Mouse (Mus musculus) common myeloid progenitor, adult 5-6 weeks (primary cell): Measurements from ENCODE around the gene Rdh5. TPM values are rescaled to one million over a fixed set of nuclear protein-coding genes. Genes with fewer than 3 reads are reported as not detected.

Experiments used
- ATAC-seq: replicated peaks from 2 replicates; pipeline ENCODE4 v1.8.0; 2016; ENCODE audit warnings: low read depth, mild to moderate bottlenecking, moderate TSS enrichment, inconsistent platforms; ENCODE audit not compliant: poor library complexity, severe bottlenecking
- total RNA-seq: library from RNA; stranded (forward); fragments of 200-1000, 187-1606 nt; gene quantifications from 2 replicates; pipeline ENCODE4 v1.2.3, GENCODE M21; 2017

Rdh5 gene
- total RNA-seq, 1 experiment from 2014 or later = 2.7 TPM

DNA sequence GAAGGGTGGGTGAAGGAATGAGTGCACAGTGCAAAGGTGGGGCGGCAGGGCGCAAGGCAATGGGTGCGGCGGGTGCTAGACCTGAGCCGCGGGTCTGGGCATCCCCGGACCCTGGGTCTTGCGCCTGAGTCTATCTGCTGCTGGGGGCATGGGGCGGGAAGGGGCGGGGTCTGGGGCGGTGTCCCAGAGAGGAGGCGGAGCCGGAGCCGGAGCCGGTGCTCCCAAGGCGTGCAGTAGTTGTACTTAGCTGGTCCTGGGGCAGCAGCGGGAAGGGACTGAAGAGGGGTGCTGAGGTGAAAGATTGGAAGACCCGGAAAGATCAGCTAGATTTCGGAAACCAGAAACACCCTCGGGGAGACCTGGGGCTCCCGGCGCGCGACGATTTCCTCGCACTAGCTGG, 10.9 kb upstream of the Rdh5 start, which contains the start of gene Itga7:
Gene Itga7, plus strand, starts transcription at position 245 of the 400 bp plus-strand sequence.
- peak; percentile 60 for ATAC-seq

DNA sequence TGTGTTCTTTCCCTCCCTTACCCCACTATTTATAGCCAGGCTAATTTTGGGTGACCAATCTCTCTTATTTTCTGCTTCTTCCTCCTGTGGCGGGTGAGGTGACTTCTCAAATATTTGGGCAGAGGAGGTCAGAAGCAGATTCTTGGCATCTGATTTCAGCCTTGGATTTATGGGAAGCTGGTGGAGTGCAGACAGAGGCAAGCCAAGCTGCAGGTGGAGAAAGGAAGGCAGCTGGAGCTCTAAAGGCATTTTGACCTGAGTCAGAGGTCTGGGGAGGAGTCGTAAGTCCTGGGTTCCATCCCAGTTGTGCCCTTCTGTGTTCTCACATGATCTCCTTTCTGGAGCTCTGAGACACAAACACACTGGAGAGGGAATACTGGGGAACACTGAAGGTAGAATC, 8.8 kb upstream of the Rdh5 start:
- no peak for ATAC-seq

DNA sequence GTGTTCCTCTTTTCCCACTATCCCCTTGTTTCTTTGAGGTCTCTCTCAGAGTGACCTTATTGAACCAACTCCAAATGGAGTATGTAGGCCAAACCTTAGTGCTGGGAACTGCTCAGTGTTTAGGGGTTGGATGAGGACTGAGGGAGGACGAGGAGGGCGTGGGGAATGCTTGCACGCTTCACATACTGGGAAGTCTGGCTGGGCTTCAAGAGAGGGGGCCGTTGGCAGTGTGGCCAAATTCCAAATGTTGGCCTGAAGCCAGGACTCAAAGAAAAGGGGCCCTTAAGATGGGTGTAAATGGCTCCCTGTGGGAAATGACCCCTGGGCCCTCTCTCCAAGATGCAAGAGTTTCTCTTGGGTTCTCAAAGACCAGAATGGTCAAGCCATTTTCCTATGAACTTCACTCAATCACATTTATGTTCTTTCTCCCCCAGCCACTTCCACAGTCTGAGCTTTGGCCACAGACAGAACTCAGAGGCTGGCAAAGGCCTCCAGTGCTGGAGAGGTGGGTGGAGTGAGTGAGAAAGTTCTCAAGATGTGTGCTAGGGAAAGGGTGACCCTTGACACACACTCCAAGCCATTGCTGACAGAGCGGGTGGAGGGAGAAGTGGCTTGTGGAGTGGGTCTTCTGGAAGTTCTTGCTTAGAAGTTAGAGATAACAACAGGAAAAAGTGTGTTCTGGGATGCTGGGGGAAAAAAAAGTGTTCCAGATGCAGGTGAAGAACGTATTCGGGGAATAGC, 7.1 kb upstream of the Rdh5 start:
- ATAC-seq = no peak

DNA sequence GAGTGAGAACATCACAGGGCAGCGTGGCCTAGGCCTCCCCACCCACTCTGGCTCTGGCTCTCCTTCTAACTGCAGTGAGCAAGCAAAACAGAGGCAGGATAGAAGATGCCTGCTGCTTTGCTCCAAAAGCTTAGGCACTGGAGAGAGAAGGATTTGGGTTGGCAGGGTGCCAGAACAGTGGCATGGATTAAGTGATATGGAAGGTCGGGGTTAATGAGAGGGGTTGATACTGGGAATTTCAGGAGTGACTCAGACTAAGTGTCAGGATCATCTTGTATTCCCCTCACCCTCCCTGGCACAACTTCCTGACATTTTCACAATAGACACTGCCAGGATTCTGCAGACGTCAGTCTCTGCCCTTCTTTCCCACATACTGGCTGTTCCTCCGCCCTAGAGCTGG, 5.7 kb upstream of the Rdh5 start:
- ATAC-seq = no peak

DNA sequence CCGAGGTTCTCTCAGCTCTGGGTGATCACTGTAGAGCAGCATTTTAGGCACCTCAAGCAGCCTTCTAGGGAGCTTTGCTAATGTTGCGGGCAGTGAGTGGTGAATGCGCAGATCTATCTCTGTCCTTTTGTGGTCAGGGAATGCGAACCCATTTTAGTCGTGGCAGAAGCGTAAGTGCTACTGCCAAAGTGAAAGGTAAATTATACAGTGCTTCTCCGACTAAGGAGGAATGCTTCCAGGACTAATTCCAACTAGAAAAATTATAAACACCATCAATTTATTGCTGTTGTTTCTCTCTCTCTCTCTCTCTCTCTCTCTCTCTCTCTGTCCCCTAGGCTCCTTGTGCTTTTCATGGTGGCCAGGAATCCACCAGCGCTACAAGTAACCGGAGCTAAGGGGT, 1.2 kb upstream of the Rdh5 start, which contains the start of gene Bloc1s1:
Gene Bloc1s1, minus strand, starts transcription at position 101 of the 400 bp plus-strand sequence.
- peak; percentile 8 for ATAC-seq

DNA sequence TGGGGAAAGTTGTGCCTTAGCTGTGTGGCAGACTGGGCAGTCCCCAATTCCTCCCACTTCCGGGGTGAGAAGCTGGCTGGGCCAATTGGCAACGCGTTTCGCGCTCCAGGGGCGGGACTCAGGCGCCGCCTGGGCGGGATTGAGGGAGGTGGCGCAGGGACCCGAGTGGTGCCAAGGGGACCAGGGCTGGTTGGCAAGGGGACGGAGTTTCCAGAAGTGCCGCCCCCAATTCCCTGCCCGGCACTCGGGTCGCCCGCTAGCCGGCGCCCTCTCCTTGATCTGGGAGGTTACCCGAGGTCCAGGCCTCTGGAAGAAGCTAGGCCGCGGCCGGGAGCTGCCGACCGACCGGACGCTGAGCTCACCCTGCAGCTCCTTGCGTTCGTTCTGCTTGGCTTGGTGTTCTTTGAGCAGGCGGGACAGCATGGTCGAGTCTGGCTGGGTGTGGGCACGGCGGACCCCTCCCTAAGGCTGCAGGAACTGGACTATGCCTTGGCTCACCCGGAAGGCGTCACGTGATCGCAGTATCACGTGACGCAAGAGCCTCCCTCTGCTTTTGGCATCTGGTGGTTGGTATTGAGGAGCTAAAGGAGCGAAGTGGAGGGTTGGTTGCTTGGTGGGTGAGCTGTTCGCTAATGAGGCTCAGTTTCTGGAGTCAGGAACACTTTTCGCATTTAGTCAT, 464 bp upstream of the Rdh5 start:
- peak; percentile 91 for ATAC-seq

DNA sequence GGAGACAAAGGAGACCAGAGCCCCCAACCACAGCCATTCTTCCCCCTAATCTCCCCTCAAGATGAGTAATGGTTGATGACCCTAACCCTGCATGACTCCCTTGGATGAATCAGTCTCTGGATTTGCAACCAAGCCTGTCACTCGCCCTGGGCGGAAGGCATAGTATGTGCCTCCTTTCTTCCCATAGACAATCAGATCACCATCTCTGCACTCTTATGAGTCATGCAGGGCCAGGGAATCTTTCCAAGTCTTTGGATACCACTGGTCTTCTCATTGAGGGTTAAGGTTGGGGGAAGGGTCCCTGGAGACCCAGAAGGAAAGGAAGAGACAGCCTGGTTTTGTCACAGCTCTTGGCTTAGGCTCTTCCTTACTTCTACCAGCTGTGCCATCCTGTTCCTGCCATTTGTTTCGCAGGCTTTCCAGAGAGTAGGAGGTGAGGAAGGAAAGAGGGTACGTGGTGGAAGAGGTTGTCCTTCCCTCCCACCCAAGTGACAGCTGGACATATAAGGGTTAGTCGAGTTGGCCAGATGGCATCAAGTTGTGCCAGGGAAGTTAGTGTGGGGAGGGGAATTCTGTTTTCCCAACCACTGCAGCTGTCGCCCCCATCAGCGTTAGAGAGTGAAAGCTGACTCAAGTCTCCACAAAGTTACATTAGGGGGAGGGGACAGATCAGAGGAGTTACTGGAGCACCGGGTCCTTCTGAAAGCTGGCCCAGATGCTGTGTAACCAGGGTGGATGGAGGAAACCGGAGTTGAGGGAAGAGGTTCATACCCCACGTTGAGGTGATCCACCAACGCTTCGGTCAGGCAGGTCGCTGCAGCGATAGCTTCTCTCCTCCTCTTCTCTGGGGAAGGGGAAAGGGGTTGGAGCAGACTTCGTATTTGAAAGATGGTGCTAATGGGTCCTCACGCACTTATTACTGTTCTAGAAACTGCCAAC, 536 bp downstream of the Rdh5 start:
- no peak for ATAC-seq

DNA sequence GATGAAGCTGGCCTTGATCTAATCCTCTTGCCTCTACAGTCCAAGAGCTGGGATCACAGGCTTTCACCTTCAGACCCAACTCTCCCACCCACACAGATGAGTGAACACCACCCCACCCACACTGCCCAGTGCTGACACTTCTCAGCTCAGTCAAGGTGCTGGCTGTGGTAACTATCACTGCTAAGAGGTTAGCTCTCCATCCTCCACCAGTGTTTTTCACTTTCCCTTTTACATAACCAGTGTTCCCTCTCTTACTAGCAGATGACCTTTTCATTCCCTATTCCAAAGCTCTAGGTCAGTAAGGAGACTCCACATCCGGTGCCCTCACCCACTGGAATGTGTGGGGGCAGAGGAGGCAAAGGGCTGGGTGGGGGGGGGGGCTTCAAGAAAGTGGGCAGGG, 1.4 kb downstream of the Rdh5 start:
- ATAC-seq = no peak

DNA sequence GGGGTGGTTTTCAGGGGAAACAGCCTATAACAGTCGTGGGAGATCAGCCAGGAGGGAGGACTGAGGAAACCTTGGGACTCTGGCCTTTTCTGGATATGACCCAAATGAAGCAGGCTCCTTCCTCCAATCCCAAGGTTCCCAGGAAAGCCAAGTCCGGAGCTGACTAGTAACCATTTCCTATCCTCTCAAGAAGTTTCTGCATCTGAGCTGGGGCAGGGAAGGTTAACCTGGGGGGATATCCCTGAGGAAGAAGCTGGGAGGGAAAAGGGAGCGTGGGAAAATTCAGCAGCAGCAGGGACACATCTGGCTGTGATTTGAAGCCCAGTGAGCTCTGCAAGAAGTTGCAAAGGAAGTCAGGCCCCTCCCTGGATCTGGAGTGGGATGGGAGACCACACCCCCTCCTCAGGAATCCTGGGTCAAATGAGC, 1.9 kb downstream of the Rdh5 start:
- no peak for ATAC-seq

DNA sequence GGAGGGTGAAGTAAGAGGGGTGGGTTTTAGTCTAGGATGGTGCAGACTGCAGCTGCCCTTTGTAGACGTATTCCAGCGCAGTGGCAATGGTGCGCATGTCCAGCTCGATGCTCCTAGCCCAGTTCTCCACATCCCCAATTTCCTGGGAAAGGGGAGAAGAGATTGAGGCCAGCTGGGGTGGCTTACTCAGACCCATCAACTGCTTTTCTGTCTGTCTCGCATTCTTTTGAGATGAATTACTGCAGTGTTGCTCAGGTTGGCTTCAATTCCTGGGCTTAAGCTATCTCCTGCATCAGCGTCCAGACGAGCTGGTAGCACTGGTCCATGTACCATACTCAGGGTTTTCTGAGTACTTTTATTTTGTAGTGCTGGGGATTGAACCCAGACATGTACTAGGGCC, 2.7 kb downstream of the Rdh5 start:
- no peak for ATAC-seq

DNA sequence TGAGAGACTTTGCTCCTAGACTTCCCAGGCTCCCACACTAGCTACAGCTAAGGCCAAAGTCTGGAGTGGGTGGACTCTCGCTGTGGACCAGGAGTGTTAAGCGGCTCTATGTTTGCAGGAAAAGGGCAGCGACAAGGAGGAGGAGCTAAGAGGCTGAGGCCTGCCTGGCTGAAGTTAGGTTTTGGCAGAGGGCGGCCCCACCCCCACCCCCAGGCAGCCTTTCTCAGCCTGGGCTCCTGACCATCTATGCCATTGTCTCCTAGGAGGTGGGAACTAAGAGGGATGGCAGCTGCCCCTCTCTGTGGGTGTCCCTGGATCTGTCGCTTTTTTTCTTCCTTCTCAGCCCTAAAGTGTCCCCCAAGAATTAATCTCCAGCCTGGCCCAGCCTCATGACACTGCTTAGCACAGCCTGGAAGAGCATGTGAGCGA, 3.5 kb downstream of the Rdh5 start:
- no peak for ATAC-seq

DNA sequence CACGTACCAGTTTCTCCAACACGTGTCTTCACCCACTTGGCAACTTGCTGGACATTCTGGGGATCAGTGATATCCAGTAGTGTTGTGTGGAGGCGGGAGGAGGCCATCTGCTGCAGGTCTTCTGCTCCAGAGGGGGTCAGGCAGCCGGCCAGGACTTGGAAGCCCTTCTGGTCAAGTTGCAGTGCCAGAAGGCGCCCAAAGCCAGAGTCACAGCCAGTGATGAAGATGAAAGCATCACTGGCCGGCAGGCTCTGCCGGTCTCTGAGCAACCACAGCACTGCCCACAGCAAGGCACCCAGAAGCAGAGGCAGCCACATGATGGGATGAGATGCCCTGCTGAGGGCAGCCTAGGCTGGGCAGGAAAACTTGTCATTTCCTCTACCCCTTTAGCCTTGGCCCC, 4.4 kb downstream of the Rdh5 start:
- no peak for ATAC-seq

DNA sequence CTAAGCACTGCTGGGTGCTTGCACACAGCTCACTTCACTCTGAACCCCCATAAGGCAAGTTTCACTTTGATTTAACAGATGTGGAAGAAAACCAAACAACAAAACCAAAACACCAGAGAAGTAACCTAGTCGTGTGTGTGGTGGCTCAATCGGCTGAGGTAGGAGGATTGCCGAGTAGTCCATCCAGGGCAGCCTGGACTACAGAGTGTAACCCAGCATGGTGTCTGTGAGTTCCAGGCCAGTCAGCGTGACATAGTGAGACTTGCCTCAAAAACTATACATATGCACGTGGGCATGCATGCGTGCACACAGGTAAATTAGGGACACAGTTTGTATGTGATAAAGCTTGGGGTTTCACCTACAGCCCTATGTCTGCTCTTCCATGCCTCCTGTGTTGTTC, 5.3 kb downstream of the Rdh5 start:
- ATAC-seq = no peak

DNA sequence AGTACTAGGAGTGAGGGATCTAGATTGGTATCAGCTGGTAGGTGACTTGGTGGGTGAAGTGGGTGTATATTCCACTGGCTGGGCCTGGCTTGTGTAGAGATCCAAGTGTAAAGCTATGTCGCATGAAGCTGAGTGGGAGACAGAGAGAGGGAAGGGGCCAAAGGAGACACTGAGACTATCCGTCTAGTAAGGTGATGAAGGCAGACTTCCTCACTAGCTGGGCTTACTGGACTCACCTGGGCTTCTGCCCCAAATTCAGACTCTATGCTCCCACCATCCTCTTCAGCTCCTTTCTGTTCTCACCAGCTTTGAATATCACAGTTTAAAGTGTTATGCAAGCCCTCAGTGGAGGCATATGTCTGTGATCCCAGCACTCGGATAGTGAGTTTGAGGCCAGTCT, 6.0 kb downstream of the Rdh5 start:
- ATAC-seq = no peak

DNA sequence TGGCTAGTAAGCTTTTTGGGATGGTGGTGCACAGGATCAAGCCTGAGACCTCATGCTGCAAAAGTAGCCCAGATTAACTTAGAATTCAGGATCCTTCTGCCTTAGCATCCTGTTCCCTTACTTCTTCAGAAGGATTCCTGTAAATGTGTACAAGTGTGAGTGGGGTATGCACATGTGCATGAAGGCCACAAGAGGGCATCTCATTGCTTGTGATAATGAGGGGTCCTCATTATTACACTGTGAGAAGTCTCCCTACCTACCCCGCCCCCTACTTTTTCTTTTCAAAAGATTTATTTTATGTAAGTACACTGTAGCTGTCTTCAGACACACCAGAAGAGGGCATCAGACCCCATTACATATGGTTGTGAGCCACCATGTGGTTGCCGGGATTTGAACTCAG, 7.1 kb downstream of the Rdh5 start:
- ATAC-seq = no peak

DNA sequence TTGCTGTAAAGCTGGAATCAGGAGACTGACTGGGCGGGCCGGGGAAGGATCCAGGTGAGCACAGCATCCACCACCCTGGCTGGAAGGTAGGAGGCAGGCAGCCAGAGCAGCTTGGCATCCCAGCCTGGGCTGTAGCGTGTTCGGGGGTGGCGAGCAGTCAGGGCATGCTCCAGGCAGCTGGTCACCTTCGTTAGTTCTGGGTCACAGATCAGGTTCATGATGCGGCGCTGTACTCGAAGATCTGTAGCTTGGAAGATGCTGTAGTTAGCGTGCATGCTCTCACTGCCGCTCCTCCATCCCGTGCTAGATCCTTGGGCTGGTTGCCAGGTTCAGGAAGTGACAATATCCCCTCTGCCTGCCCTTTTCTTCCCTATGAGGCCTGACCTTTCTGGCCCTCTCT, 9.0 kb downstream of the Rdh5 start:
- no peak for ATAC-seq

DNA sequence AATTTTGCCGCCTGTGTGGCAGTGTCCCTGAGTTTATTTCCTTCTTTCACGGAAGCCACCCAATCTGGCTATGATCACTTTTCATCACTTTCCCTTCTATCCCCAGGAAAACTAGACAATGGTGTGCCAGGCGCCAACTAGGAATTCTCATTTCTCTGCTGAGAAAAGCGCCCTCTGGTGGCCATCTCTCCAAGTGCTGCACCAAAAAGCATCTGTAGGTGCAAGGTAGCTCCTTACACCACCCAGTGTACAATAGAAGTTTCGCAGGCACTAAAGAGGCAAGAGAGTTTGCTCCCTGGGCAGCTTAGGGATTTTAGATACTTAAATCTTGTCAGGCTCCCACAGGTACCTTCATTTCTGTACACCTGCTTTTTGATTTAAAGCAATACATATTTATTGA, 9.5 kb downstream of the Rdh5 start:
- ATAC-seq = peak; percentile 65

DNA sequence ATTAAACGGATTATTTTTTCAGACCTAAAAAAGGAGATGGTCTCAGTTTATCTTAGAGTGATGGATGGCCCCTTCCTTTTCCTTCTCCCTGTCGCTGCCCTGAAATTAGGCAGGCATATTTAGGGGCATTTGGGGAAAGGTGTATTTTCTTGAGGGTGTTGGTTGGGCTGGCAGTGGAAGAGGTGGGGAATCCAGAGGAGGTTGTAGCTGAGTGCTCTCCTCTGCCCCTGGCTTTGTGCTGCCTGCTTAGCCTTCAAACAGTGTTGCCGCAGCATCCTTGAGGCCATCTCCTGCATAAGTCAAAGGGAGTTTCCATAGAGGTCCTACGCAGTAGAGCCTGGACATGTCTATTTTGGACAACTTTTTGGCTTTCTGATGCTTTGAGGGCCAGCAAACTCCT, 9.9 kb downstream of the Rdh5 start:
- no peak for ATAC-seq

DNA sequence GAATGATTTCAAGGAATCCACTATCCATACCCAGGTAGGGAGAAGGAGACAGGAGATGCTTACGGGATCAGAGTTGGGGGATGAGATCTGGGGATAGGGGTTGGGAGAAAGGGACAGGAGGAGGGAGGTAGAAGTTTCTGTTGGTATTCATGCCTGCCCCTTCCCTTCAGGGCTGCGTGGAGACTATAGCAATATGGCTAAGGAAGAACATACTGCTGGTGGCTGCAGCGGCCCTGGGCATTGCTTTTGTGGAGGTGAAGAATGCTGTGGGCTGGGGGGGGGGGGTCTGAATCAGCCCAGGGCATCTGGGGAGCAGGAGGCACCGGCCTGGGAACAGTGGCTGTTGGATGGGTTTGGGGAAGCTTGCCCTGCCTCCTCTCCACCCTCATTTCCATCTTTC, 10.4 kb downstream of the Rdh5 start:
- ATAC-seq = no peak

DNA sequence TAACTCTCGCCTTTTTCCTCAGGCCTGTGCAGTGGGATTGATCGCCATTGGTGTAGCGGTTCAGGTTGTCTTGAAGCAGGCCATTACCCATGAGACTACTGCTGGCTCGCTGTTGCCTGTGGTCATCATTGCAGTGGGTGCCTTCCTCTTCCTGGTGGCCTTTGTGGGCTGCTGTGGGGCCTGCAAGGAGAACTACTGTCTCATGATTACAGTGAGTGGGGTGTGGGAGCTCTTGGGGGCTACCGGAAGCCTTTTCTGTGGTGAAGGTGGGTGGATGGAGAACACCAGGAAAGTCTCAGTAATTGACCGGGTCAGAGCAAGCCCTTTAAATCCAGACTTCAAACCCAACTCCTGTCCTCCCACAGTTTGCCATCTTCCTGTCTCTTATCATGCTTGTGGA, 11.3 kb downstream of the Rdh5 start:
- ATAC-seq = peak; percentile 34
